Mouse (Mus musculus): ENCODE measurements at regions not wholly inside any gene's neighbourhood (a gene's known extent, or its start where the extent isn't known, plus 50 kb on each side); places are given as distances from the start of the nearest gene placed in this dataset.

GRCm38 (mm10) chr19:56653292-56653691 is 68.7 kb upstream of the Adrb1 start:
- DNase-seq (ENCODE audit: low spot score in 2 of 2), result no peak

GRCm38 (mm10) chr19:56655330-56655729 is 66.7 kb upstream of the Adrb1 start:
- DNase-seq (ENCODE audit: low spot score in 2 of 2), result no peak

- no peak for DNase-seq (ENCODE audit: low spot score in 2 of 2)
Measured at GRCm38 (mm10) chr19:56660566-56661199, 61.3 kb upstream of the Adrb1 start.

GRCm38 (mm10) chr19:56663474-56664227 is 58.3 kb upstream of the Adrb1 start:
- no peak for DNase-seq (ENCODE audit: low spot score in 2 of 2)

- DNase-seq (ENCODE audit: low spot score in 2 of 2), result peak; percentile 21 to 55
Measured at GRCm38 (mm10) chr19:56664307-56664775, 57.7 kb upstream of the Adrb1 start.

- DNase-seq (ENCODE audit: low spot score in 2 of 2), result no peak
Measured at GRCm38 (mm10) chr19:56664944-56665663, 56.9 kb upstream of the Adrb1 start.

GRCm38 (mm10) chr19:56665972-56666371 is 56.0 kb upstream of the Adrb1 start:
- DNase-seq (ENCODE audit: low spot score in 2 of 2), result no peak

GRCm38 (mm10) chr19:56667903-56668302 is 54.1 kb upstream of the Adrb1 start:
- DNase-seq (ENCODE audit: low spot score in 2 of 2), result no peak

- DNase-seq (ENCODE audit: low spot score in 2 of 2), result no peak
Measured at GRCm38 (mm10) chr19:56668991-56669390, 53.0 kb upstream of the Adrb1 start.

GRCm38 (mm10) chr19:56669468-56669867 is 52.5 kb upstream of the Adrb1 start:
- DNase-seq (ENCODE audit: low spot score in 2 of 2), result no peak
